Mouse (Mus musculus) heart, embryonic 15.5 days (tissue): ENCODE measurements around the gene Tmem189. TPM values are rescaled to one million over a fixed set of nuclear protein-coding genes. Genes with fewer than 3 reads are reported as not detected.

Experiments used
- ATAC-seq: fragments of 200-750 bp; cut with Nextera tagmentation; replicated peaks from 2 replicates; pipeline ENCODE4 v1.8.0; 2017; ENCODE audit warnings: low read depth, moderate TSS enrichment; ENCODE audit not compliant: insufficient number of reproducible peaks, insufficient read depth, low FRiP score
- H3K27ac ChIP-seq: fragments of 300-500 bp; sonication (generic); 2 replicates; pipeline ENCODE4 v1.5.1; 2015; ENCODE audit warnings: mild to moderate bottlenecking, inconsistent platforms
- H3K27me3 ChIP-seq: fragments of 300-500 bp; sonication (generic); 2 replicates; pipeline ENCODE4 v1.6.1; 2015; ENCODE audit warnings: inconsistent platforms
- H3K36me3 ChIP-seq: fragments of 300-500 bp; sonication (generic); 2 replicates; pipeline ENCODE4 v1.6.1; 2015; ENCODE audit warnings: mild to moderate bottlenecking, inconsistent platforms
- H3K4me1 ChIP-seq: fragments of 300-500 bp; sonication (generic); replicated peaks from 2 replicates; pipeline ENCODE4 v1.6.1; 2015; ENCODE audit warnings: inconsistent platforms
- H3K4me2 ChIP-seq: fragments of 300-500 bp; sonication (generic); 2 replicates; pipeline ENCODE4 v1.6.1; 2015; ENCODE audit warnings: inconsistent platforms, mild to moderate bottlenecking, moderate library complexity
- H3K4me3 ChIP-seq: fragments of 300-500 bp; sonication (generic); 2 replicates; pipeline ENCODE4 v1.5.1; 2015; ENCODE audit warnings: mild to moderate bottlenecking, inconsistent platforms
- H3K9ac ChIP-seq: fragments of 300-500 bp; sonication (generic); 2 replicates; pipeline ENCODE4 v1.6.1; 2015; ENCODE audit warnings: mild to moderate bottlenecking, inconsistent platforms
- H3K9me3 ChIP-seq: fragments of 300-500 bp; sonication (generic); replicated peaks from 2 replicates; pipeline ENCODE4 v1.6.1; 2016; ENCODE audit warnings: inconsistent platforms
- WGBS: fragments of 180-500 bp; shearing (Covaris S2); methylation state at CpG from one replicate; pipeline ENCODE4 v1.1.7; 2015; ENCODE audit warnings: mixed read lengths; 5-methylcytosine and 5-hydroxymethylcytosine counted together
- polyA plus RNA-seq: library from polyadenylated mRNA; unstranded; fragments of >200 nt; fragmentation: Nextera tagmentation; extraction: Ambion mirVana; gene quantifications from 2 replicates; pipeline ENCODE4 v1.2.1, GENCODE M21; 2015

The Tmem189 gene
- polyA plus RNA-seq, 1 experiment from 2014 or later: 35.3 TPM

DNA sequence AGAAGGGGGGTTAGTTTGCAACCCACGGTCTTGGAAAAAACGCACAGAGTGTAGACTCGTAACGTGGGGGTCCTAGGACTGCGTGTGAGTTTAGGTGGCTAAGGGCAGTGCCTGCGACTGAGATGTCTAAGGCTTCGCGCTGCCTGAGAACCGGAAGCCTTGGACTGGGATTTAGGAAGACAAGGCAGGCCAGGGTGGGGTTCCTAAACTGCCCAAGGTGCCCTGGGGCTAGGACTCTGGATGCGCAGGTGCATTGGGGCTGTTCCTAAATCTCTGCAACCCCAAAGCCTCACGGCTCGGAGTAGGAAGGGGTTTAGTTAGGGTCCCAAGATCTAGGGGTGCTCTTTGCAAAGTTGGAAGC is 29.0 kb downstream of the Tmem189 start:
- no peak for ATAC-seq
- Histone ChIP-seq H3K4me3 (peak overlapping the region; percentile 76), H3K4me1 (peaks cover 42% of the 10 kb centered on the region), H3K4me2 (peak overlapping the region; percentile 92), H3K9ac (peak overlapping the region; percentile 83), H3K27me3 (0 out of 2 replicates have a peak, but pooled peaks cover 4% of the 10 kb centered on the region), H3K27ac (peak overlapping the region; percentile 66), H3K36me3 (no peaks in the 10 kb centered on the region), H3K9me3 (no peaks in the 10 kb centered on the region)
- 2% methylated on average over 12 of the region's 12 CpGs for WGBS

DNA sequence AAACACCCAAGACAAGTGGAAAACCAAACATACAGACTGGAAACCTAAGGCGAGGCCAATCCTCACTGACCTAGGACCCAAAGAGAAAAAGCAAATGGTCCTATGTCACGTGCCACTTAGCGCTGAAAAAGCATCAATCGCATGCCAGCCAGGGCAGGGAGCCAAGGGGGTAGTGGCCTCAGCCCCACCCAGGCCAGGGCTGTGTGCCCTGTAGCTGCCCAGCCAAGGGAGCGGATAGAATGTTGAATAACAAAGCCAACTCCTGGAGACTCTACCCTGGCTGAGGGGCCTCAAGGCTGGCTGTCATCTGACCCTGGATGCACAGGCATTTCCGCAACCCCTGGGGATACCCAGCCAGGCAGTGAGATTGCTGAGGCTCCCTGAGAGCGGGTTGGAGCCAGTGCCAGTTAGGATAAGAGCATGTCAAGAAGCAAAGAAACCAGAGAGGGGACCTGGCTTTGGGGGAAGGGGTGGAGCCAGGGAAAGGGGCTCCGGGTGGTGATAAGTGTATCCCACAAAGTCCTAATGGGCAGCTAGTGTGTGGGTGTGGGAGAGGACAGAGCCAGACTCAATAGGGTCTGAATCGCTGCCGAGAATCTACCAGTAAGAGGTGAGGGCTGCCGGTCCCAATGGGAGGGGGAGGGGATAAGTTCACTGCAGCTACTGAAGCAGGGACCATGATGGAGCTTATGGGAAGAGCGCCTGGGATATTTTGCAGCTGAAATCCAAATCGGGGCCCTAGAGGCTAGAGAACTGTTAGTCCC is 29.6 kb downstream of the Tmem189 start:
- peak; percentile 10; the same call in 1 of the 2 replicates for ATAC-seq
- H3K4me3 ChIP-seq: peak overlapping the region; percentile 76
- H3K36me3 ChIP-seq: no peaks in the 10 kb centered on the region
- H3K27ac ChIP-seq: peak overlapping the region; percentile 66
- peak overlapping the region; percentile 83 for H3K9ac ChIP-seq
- 17% methylated on average over 13 of the region's 13 CpGs for WGBS
- peaks cover 42% of the 10 kb centered on the region for H3K4me1 ChIP-seq
- H3K4me2 ChIP-seq: peak overlapping the region; percentile 92
- 0 out of 2 replicates have a peak, but pooled peaks cover 4% of the 10 kb centered on the region for H3K27me3 ChIP-seq
- H3K9me3 ChIP-seq: no peaks in the 10 kb centered on the region

DNA sequence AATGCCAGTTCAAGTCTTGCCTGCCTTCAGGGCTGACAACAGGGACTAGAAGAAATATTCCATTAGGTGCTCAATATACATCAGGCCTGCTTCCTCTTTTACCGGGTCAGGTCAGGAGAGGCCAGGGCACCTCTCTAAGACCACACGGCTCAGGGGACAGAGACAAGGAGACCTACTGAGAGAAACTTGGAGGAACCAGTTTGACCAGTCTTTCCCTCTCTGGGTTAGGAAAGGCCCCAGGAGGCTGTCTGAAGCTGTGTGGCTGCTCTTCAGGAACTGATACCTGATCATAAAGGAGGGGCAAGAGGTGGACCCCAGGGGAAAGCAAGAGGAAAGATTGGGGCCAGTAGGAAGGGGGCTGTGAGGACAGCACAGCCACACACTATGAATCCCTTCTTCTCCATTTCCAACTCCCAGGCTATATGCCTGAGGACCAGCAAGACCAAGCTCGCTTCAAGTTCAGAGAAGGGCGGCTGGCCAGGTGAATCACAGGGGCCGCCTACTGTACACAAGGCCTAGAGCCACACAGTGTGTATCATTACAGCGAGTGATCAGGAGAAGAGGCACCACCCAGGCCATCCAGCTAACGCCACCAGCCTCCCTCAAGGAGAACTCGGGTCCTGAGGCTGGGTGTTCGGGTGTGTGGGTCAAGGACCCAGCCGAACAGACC is 30.3 kb downstream of the Tmem189 start:
- Histone ChIP-seq H3K4me1 (peaks cover 42% of the 10 kb centered on the region), H3K36me3 (no peaks in the 10 kb centered on the region), H3K9ac (no peak overlapping the region)

DNA sequence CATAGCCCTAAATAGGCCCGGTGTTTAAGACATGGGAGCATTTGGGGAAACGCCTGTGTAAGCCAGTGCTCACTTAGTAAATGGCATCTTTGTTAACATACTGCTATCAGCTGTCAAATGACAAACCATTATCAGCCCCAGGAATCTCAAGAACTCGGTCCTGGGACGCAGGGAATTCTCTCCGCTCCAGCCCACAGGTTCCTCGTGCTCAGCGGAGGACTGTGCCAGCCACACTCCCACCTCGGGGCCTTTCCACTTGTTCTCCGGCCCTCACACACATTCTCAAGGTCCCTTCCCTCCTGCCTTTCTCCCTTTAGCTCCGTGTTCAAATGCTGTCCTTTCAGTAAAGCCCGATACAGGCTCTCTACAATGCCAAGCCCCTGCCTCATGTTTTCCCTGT is 30.9 kb downstream of the Tmem189 start:
- Histone ChIP-seq H3K36me3 (peaks cover 5% of the 10 kb centered on the region; the same call in 1 of the 2 replicates), H3K9ac (no peak overlapping the region), H3K4me1 (peaks cover 42% of the 10 kb centered on the region), H3K4me2 (peak overlapping the region; percentile 92; the same call in 1 of the 2 replicates), H3K4me3 (no peak overlapping the region), H3K27me3 (0 out of 2 replicates have a peak, but pooled peaks cover 4% of the 10 kb centered on the region), H3K27ac (no peak overlapping the region), H3K9me3 (no peaks in the 10 kb centered on the region)
- no peak for ATAC-seq
- WGBS: 45% methylated on average over 11 of the region's 11 CpGs

More for the DNA sequence above, 30.3 kb downstream of the Tmem189 start:
- peak overlapping the region; percentile 92 for H3K4me2 ChIP-seq
- ATAC-seq: no peak
- WGBS: 65% methylated on average over 10 of the region's 10 CpGs
- peak overlapping the region; percentile 66; the same call in 1 of the 2 replicates for H3K27ac ChIP-seq
- no peaks in the 10 kb centered on the region for H3K9me3 ChIP-seq
- H3K4me3 ChIP-seq: peak overlapping the region; percentile 76
- H3K27me3 ChIP-seq: 0 out of 2 replicates have a peak, but pooled peaks cover 4% of the 10 kb centered on the region

DNA sequence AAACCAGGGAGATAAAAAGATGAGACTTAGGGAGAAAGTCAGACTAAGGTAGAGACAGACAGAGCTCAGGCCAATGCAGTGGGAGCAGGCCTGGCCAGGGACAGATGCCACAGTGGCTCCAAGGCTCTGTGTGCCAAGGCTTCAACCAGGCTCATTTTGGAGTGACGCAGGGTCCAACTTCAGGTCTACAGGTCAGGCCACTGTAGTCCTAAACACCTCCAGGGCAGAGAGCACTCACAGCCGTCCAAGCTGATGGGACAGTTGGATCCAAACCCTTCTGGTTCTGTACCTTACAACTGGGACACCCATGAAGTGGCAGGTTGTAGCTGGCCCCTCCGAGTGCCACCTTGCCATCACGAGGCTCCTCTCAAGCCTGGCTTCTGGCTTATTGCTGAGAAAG is 31.6 kb downstream of the Tmem189 start:
- Histone ChIP-seq H3K9me3 (no peaks in the 10 kb centered on the region), H3K36me3 (peaks cover 7% of the 10 kb centered on the region; the same call in 1 of the 2 replicates), H3K27me3 (no peaks in the 10 kb centered on the region), H3K27ac (no peak overlapping the region), H3K9ac (no peak overlapping the region), H3K4me1 (peaks cover 42% of the 10 kb centered on the region), H3K4me3 (no peak overlapping the region), H3K4me2 (no peak overlapping the region)
- no peak for ATAC-seq
- WGBS: 90% methylated on average over 4 of the region's 4 CpGs

DNA sequence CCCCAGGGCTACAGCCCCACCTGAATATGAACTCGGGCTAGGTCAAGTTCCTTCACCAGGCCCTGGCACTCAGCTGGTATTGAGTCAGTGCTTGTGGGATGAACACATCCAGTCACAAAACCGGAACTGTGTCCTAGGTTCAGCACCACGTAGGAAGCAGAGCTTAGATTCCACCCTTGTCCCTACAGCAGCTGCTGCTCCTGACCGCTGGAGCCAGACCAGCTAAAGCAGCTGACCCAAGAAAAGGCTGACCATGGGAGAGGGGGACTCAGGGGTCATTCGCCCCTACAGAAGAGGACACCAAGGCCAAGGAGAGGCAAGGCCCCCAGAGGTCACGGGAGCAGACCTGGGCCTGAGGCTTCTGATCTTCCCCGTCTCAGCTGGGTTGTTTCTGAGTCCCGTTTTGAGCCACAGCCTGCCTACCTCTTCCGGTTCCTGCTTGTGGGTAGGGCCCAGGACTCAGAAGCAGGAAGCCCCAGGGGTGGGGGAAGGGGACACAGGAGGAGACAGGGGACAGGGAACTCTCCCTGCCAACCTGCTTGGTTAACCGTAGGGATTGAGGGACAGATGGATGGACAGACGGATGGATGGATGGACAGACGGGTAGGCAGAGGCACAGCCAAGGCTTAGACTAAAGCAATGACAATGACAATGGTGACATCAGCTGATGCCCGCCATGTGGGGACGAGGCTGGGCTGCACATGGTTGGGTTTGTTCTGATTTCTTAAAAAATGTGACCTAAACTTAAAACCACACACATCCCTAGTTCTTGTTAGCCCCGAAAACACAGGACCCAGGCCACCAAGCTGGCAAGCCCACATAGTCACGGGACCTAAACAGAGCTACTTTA is 32.8 kb downstream of the Tmem189 start:
- Histone ChIP-seq H3K27ac (peak overlapping the region; percentile 41; the same call in 1 of the 2 replicates), H3K4me2 (peak overlapping the region; percentile 19; the same call in 1 of the 2 replicates), H3K9ac (no peak overlapping the region), H3K36me3 (peaks cover 7% of the 10 kb centered on the region; the same call in 1 of the 2 replicates), H3K27me3 (no peaks in the 10 kb centered on the region), H3K9me3 (no peaks in the 10 kb centered on the region), H3K4me1 (peaks cover 40% of the 10 kb centered on the region), H3K4me3 (no peak overlapping the region)
- WGBS: 78% methylated on average over 16 of the region's 16 CpGs
- ATAC-seq: no peak

DNA sequence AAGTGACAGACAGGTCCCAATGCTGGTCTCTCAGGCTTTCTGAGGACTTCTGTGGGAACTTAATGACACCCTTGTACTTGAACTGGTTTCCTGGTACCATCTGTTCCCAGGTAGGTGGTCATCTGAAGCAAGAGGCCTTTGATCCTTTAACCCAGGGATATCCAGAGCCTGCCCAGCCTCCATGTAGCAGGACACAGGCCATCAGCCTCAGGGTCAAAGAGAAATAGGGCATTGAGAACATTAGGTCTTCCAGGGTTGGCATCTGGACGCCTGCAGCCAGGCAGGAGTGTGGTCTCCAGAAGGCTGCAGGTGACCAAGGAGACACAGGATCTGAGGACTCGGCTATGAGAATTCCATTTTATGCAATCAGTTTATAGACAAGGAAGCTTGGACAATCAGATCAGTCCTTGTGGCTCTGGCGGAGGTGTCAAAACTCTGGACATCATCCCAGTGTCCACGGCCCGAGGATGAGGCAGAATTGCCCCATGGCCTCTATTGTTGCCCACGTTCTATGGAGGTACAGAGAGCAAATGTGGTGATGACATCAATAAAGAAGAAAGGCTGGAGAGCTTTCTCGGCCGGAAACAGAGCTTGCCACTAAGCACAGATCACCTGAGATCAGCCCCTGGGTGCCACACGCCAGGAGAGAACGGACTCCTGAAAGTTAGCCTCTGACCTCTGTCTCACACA is 34.6 kb downstream of the Tmem189 start:
- Histone ChIP-seq H3K27me3 (no peaks in the 10 kb centered on the region), H3K36me3 (peaks cover 11% of the 10 kb centered on the region; the same call in 1 of the 2 replicates), H3K4me2 (no peak overlapping the region), H3K9me3 (no peaks in the 10 kb centered on the region), H3K27ac (no peak overlapping the region), H3K4me1 (peaks cover 27% of the 10 kb centered on the region), H3K4me3 (no peak overlapping the region), H3K9ac (no peak overlapping the region)
- 85% methylated on average over 10 of the region's 10 CpGs for WGBS
- ATAC-seq: no peak

DNA sequence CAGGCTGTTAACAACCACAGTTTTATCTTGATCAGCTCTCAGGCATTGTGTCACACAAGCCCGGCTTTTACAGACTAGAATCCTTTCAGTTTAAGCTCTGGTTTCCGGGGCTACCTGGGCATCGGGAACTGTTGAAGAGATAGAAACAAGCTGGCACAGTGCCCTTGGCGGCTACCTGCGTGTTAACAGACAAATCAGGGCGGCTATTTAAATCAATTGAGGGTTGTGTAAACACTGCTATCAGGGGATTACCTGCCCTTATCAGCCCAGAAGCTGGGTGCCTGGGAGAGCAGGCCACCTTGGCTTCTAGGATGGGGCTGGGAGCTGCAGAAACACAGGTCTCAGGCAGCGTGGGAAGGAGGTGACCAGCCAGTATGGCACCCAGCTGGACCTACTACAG is 36.9 kb downstream of the Tmem189 start:
- H3K4me2 ChIP-seq: no peak overlapping the region
- no peak for ATAC-seq
- H3K36me3 ChIP-seq: peaks cover 11% of the 10 kb centered on the region
- H3K27ac ChIP-seq: no peak overlapping the region
- peaks cover 6% of the 10 kb centered on the region for H3K4me1 ChIP-seq
- H3K27me3 ChIP-seq: no peaks in the 10 kb centered on the region
- no peak overlapping the region for H3K4me3 ChIP-seq
- no peaks in the 10 kb centered on the region for H3K9me3 ChIP-seq
- WGBS: 66% methylated on average over 7 of the region's 7 CpGs
- H3K9ac ChIP-seq: no peak overlapping the region

DNA sequence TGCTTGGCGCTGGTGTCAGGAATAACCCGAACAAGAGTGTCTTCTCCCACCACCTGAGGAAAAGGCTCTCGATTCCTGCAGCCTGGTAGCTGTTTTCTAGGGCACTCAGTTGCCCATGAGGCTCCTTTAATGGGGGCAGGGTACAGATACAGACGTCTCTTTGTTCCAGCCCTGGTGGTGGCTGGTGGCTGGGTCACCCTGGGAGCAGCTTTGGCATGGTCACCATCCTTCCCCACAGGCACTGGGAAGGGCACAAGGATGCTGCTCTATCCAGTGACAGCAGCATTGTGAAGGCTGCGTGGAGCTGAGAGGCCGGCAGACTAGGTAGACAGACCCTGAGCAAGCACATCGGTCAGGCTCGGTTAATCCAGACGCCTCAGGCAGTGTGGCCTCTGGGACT is 38.0 kb downstream of the Tmem189 start:
- Histone ChIP-seq H3K9me3 (no peaks in the 10 kb centered on the region), H3K27ac (no peak overlapping the region), H3K4me3 (no peak overlapping the region), H3K4me1 (no peaks in the 10 kb centered on the region), H3K4me2 (no peak overlapping the region), H3K9ac (no peak overlapping the region), H3K27me3 (no peaks in the 10 kb centered on the region), H3K36me3 (peaks cover 11% of the 10 kb centered on the region)
- WGBS: 90% methylated on average over 9 of the region's 9 CpGs
- no peak for ATAC-seq

DNA sequence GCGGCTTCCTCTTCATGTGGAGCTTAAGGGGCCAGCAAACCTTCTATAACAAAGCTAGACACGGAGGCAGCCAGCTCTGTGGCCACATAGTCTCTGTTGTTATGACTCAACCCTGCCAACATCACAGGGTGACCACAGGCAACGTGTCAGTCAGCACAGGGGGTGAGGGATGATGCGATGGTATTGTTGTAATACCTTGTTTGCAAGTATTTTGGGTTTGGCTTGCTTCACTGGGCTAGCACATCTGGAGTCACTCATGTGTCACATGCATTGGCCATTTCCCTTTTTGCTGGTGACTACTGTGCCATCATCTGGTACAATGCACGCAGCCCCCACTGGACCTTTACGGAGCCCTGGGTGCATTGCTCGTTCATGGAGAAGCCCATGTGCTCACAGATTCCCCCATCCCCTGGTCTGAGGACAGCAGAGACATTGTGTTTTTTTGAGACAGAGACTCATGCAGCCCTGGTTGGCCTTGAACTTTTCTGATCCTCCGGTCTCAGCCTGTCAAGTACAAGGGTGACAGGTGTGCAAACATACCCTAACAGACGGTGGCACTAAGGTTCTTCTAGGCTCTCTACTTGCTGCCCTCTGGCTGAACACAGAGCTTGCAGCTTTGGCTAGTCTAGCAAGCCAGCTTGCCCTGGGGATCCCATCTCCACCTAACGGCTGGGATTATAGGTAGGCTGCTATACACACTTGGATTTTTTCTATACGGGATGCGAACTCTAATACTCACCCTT is 40.2 kb downstream of the Tmem189 start:
- 83% methylated on average over 12 of the region's 12 CpGs for WGBS
- no peak overlapping the region for H3K9ac ChIP-seq

More for the DNA sequence above, 40.2 kb downstream of the Tmem189 start:
- no peaks in the 10 kb centered on the region for H3K9me3 ChIP-seq
- no peaks in the 10 kb centered on the region for H3K27me3 ChIP-seq
- H3K36me3 ChIP-seq: peaks cover 19% of the 10 kb centered on the region
- no peak overlapping the region for H3K4me2 ChIP-seq
- H3K4me1 ChIP-seq: no peaks in the 10 kb centered on the region
- H3K27ac ChIP-seq: no peak overlapping the region
- ATAC-seq: no peak
- H3K4me3 ChIP-seq: no peak overlapping the region
